Mouse (Mus musculus) midbrain, embryonic 14.5 days (tissue): ENCODE data around the gene Klhl12. TPM values are rescaled to one million over a fixed set of nuclear protein-coding genes. Genes with fewer than 3 reads are reported as not detected.
A peak's percentile ranks its signal among the peaks of the same experiment; 100 is the strongest.

Experiments used
- ATAC-seq: fragments of 200-750 bp; cut with Nextera tagmentation; 2 replicates; pipeline ENCODE4 v1.8.0; 2017; ENCODE audit warnings: moderate number of reproducible peaks, moderate library complexity; ENCODE audit not compliant: low FRiP score, low TSS enrichment
- DNase-seq: peaks from one replicate; pipeline ENCODE4 v3.0.0-alpha.2; 2015
- H3K27ac ChIP-seq: fragments of 300-500 bp; sonication (generic); replicated peaks from 2 replicates; pipeline ENCODE4 v1.5.1; 2014; ENCODE audit warnings: mild to moderate bottlenecking, low read depth, low read length, moderate library complexity
- H3K27me3 ChIP-seq: fragments of 300-500 bp; sonication (generic); 2 replicates; pipeline ENCODE4 v1.6.1; 2014; ENCODE audit warnings: low read length, control low read depth, mixed read lengths; ENCODE audit not compliant: control insufficient read depth, insufficient read depth
- H3K36me3 ChIP-seq: fragments of 300-500 bp; sonication (generic); 2 replicates; pipeline ENCODE4 v1.6.1; 2014; ENCODE audit warnings: low read length, control low read depth; ENCODE audit not compliant: control insufficient read depth, insufficient read depth
- H3K4me1 ChIP-seq: fragments of 300-500 bp; sonication (generic); 2 replicates; pipeline ENCODE4 v1.6.1; 2014; ENCODE audit warnings: mild to moderate bottlenecking, antibody characterized with exemption, low read length, control low read depth; ENCODE audit not compliant: control insufficient read depth, insufficient read depth
- H3K4me2 ChIP-seq: fragments of 300-500 bp; sonication (generic); 2 replicates; pipeline ENCODE4 v1.6.1; 2014; ENCODE audit warnings: mild to moderate bottlenecking, low read length, moderate library complexity
- H3K4me3 ChIP-seq: fragments of 300-500 bp; sonication (generic); replicated peaks from 2 replicates; pipeline ENCODE4 v1.5.1; 2014; ENCODE audit warnings: low read depth, low read length
- H3K9ac ChIP-seq: fragments of 300-500 bp; sonication (generic); replicated peaks from 2 replicates; pipeline ENCODE4 v1.6.1; 2014; ENCODE audit warnings: mild to moderate bottlenecking, low read length, moderate library complexity
- H3K9me3 ChIP-seq: fragments of 300-500 bp; sonication (generic); 2 replicates; pipeline ENCODE4 v1.6.1; 2016; ENCODE audit warnings: low read length, control low read depth, mixed read lengths; ENCODE audit not compliant: control insufficient read depth
- WGBS: fragments of 180-500 bp; shearing (Covaris S2); extraction: QIAGEN DNeasy Blood & Tissue Kit; methylation state at CpG from one replicate; pipeline ENCODE4 v1.1.7; 2014; 5-methylcytosine and 5-hydroxymethylcytosine counted together
- polyA plus RNA-seq: library from polyadenylated mRNA; unstranded; fragments of >200 nt; fragmentation: Nextera tagmentation; extraction: Ambion mirVana; gene quantifications from 2 replicates; pipeline ENCODE4 v1.2.1, GENCODE M21; 2014

Gene Klhl12
- polyA plus RNA-seq, 1 experiment from 2014 or later, result 34.4 TPM

DNA sequence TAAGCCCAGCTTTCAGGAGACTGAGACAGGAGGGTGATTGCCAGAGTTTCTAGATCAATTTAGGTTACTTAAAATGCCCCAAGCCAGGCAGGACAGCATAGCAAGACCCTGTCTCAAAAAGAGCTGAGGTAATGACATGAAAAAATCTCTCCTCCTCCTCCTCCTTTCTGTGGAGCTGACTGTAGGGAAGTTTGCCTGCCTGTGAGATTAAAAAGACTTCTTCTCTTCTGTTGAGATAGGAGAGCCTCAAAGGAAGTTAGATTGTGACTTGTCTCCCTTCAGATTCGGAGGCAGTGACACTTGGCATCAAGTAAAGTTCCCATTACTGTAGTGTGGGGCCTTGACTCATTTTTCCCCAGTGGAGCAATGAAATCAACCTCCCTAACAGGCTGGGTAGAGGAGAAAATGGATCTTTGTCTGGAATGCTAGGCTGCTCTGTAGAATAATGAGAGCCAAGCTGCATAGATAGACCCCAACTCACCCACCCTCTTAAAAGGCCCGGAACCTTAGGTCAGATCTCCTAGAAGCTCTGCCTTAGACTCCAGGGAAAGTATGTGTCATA, 36.8 kb upstream of the Klhl12 start:
- no peaks in the 10 kb centered on the region for H3K27me3 ChIP-seq
- H3K9me3 ChIP-seq, result no peaks in the 10 kb centered on the region
- H3K27ac ChIP-seq, result no peak overlapping the region
- no peak overlapping the region for H3K9ac ChIP-seq
- peaks cover 10% of the 10 kb centered on the region for H3K36me3 ChIP-seq
- WGBS, result 87% methylated on average over 2 of the region's 2 CpGs
- ATAC-seq (no peak), DNase-seq (no peak)
- H3K4me2 ChIP-seq, result no peak overlapping the region
- H3K4me3 ChIP-seq, result no peak overlapping the region
- H3K4me1 ChIP-seq, result peaks cover 25% of the 10 kb centered on the region

DNA sequence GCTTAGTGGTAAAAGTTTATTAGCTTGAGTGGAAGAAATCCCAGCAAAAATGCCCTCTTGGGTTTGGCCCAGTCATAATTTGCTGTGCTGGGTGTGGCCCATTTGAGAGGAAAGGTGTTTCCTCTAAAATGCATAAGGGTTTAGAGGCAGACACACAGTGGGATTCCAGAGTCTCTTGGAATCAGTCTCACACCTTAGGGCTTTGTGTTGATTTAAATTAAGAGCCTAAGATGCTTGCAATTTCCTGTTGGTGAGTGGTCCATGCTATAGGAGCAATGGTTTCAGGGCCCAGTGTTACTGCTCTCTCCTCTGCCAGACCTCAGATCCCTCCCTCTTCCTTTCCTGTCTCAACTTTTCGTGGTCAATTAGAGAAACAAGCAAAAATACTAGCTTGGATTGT, 36.2 kb upstream of the Klhl12 start:
- peaks cover 24% of the 10 kb centered on the region for H3K4me1 ChIP-seq
- WGBS, result 90% methylated on average over 1 of the region's 1 CpGs
- no peaks in the 10 kb centered on the region for H3K27me3 ChIP-seq
- H3K9ac ChIP-seq, result no peak overlapping the region
- no peak overlapping the region for H3K4me2 ChIP-seq
- H3K9me3 ChIP-seq, result no peaks in the 10 kb centered on the region
- peaks cover 17% of the 10 kb centered on the region for H3K36me3 ChIP-seq
- no peak overlapping the region for H3K27ac ChIP-seq
- H3K4me3 ChIP-seq, result no peak overlapping the region
- ATAC-seq (no peak), DNase-seq (no peak)

DNA sequence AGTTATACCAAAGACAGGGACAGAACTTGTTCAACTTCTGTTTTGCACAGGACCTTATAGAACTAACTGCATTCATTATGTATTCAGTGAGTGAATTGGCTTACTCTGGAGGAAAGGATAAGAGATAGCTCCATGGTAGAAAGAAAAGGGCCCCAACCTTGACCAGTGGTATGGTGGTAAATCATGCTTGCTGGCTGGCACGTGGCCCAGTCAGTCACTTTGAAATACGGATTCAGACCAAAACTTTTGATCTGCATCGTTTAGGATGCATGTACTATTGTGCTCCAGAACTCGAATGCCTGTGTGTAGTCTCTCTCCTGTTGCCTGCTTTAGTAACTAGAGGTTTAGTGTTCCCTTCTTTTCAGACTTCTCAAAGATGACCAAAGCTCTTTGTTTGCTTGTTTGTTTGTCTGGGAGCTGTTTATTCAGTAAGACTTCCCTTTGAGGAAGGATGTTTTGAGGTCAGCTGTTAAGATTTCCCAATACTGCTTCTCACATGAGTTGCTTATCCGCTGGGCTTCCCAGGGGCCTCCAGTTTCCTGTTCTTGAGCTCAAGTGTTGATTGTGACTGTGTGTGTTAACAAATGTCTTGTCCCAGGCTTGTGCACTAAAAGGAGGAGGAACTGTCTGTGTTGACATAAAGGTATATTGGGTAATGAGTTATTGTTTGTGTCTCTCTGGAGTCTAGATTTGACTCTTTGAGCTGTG, 35.4 kb upstream of the Klhl12 start:
- Histone ChIP-seq H3K4me3 (no peak overlapping the region), H3K27ac (no peak overlapping the region), H3K9ac (no peak overlapping the region), H3K9me3 (no peaks in the 10 kb centered on the region), H3K4me2 (no peak overlapping the region), H3K36me3 (peaks cover 25% of the 10 kb centered on the region), H3K4me1 (peaks cover 17% of the 10 kb centered on the region), H3K27me3 (no peaks in the 10 kb centered on the region)
- 68% methylated on average over 5 of the region's 5 CpGs for WGBS
- no peak for ATAC-seq
- no peak for DNase-seq

DNA sequence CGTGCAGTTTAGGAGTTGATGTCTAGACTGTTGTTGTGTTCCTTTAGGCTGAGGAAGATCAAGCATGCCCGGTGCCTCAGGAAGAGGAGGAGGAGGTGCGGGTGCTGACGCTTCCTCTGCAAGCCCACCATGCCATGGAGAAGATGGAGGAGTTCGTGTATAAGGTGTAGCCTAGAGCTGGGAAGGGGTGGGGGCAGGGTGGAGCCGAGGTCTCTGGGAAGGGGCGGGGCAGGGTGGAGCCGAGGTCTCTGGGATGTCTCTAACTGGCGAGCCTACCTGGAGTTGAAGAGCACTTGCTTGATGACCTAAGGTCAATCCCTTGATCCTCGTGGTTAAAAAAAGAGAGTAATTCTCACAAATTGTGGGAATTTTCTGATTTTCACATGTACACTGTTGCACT, 31.4 kb upstream of the Klhl12 start:
- ATAC-seq (no peak), DNase-seq (no peak)
- H3K4me1 ChIP-seq, result 0 out of 2 replicates have a peak, but pooled peaks cover 8% of the 10 kb centered on the region
- no peak overlapping the region for H3K4me3 ChIP-seq
- no peaks in the 10 kb centered on the region for H3K9me3 ChIP-seq
- no peak overlapping the region for H3K27ac ChIP-seq
- no peak overlapping the region for H3K4me2 ChIP-seq
- H3K9ac ChIP-seq, result no peak overlapping the region
- no peaks in the 10 kb centered on the region for H3K27me3 ChIP-seq
- peaks cover 62% of the 10 kb centered on the region for H3K36me3 ChIP-seq
- 84% methylated on average over 10 of the region's 10 CpGs for WGBS

DNA sequence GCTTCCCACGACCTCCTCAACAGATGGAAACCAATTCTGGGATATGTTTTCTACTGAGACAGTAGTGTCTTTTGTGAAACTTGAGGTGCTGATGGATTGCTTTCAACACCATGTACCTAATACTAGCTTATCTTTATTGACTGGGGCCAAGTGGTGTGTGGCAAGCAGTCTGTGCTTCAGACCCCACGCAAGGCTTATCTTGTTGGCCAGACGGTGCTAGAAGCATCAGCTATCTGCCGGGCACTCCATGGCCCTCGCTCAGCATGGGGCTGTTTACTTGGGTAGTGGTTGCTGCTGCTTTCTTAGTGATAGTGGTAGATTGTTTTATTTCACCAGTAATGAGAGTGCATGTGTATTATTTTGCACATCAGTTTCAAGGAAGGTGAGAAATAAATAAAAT, 29.0 kb upstream of the Klhl12 start:
- Histone ChIP-seq H3K9ac (no peak overlapping the region), H3K4me2 (no peak overlapping the region), H3K27ac (no peak overlapping the region), H3K4me1 (no peaks in the 10 kb centered on the region), H3K36me3 (peaks cover 82% of the 10 kb centered on the region), H3K9me3 (no peaks in the 10 kb centered on the region), H3K27me3 (no peaks in the 10 kb centered on the region), H3K4me3 (no peak overlapping the region)
- no peak for DNase-seq
- no peak for ATAC-seq
- WGBS, result 94% methylated on average over 5 of the region's 5 CpGs

DNA sequence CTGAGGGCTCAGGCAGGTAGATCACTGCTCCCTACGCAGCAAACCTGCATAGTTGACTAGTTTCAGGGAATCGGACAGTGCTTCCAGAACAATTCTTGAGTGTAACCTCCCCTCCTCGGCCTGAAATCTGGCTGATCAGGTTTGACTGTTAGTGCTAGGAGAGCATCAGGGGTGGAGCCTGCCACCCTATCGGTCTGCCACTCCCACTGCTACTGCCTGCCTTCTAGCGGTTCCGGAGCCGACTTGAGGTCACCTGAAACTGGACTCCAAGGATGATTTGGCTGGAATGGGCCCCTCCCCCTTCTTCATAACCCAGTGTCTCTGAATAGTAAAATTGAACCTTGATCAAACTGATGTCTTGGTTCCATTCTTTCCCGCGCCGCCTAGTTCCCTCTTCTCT, 22.3 kb upstream of the Klhl12 start:
- H3K36me3 ChIP-seq, result peaks cover 53% of the 10 kb centered on the region
- 87% methylated on average over 10 of the region's 10 CpGs for WGBS

DNA sequence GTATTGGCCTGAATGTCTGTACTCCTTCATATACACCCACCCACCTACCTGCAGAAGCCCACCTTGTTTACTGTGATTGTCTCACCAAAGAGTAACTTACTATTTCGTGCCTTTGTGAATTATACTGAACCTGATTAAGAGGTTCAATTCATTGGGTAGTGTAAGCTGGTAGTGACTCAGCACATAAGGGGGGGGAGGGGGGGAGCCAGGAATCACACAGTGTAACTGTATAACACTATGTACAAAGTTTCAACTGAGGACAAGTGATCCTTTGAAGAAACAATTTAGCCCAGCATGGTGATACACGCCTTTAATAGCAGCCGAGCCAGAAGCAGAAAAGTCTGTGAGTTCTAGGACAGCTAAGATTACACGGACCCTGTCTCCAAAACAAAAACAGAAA, 21.9 kb upstream of the Klhl12 start:
- Histone ChIP-seq H3K27ac (no peak overlapping the region), H3K4me1 (no peaks in the 10 kb centered on the region), H3K9ac (no peak overlapping the region), H3K4me3 (no peak overlapping the region), H3K36me3 (peaks cover 49% of the 10 kb centered on the region), H3K27me3 (no peaks in the 10 kb centered on the region), H3K9me3 (no peaks in the 10 kb centered on the region), H3K4me2 (no peak overlapping the region)
- ATAC-seq, result no peak
- 90% methylated on average over 4 of the region's 4 CpGs for WGBS
- no peak for DNase-seq

More for the DNA sequence above, 22.3 kb upstream of the Klhl12 start:
- no peaks in the 10 kb centered on the region for H3K4me1 ChIP-seq
- H3K9me3 ChIP-seq, result no peaks in the 10 kb centered on the region
- no peak overlapping the region for H3K4me2 ChIP-seq
- ATAC-seq (no peak), DNase-seq (no peak)
- no peak overlapping the region for H3K4me3 ChIP-seq
- no peak overlapping the region for H3K27ac ChIP-seq
- no peak overlapping the region for H3K9ac ChIP-seq
- H3K27me3 ChIP-seq, result no peaks in the 10 kb centered on the region

DNA sequence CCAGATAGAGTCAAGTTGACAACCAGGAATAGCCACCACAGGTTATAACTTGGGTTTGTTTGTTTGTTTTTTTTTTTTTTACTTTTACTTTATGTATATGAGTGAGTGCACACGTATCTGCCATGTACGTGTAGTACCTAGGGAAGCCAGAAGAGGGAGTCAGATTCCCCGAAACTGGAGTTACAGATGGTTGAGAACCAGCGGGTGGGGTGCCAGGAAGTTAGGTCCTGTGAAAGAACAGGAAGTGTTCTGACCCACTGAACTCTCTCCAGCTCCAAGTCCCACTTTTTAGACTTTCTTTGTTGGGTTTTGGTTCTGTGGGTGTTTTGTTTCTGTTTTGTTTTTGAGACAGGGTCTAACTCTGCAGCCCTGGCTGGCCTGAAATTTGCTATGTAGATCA, 19.9 kb upstream of the Klhl12 start:
- Histone ChIP-seq H3K36me3 (peaks cover 31% of the 10 kb centered on the region), H3K27ac (no peak overlapping the region), H3K4me2 (no peak overlapping the region), H3K4me1 (no peaks in the 10 kb centered on the region), H3K9me3 (no peaks in the 10 kb centered on the region), H3K27me3 (no peaks in the 10 kb centered on the region), H3K9ac (no peak overlapping the region), H3K4me3 (no peak overlapping the region)
- ATAC-seq (no peak), DNase-seq (peak; percentile 18)
- 28% methylated on average over 4 of the region's 4 CpGs for WGBS

DNA sequence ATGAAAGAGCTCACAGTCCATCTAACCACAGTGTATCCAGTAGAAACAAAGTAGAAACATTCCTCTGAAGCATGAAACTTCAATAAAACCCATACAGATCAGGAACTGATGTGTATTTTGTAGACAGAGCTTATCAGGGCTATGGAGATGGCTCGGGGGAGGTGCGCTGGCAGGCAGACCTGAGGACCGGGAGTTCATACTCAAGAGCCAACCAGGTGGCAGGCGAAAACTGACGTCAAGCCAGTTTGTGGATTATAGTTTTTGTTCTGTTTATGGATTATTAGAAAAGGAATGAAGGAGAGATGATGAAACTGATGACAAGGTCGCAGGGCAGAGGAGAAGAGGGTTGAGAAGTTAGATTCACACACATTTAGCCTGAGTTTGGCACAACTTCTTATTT, 14.9 kb upstream of the Klhl12 start:
- H3K27ac ChIP-seq, result no peak overlapping the region
- no peaks in the 10 kb centered on the region for H3K36me3 ChIP-seq
- no peak for ATAC-seq
- no peaks in the 10 kb centered on the region for H3K4me1 ChIP-seq
- no peaks in the 10 kb centered on the region for H3K9me3 ChIP-seq
- no peak overlapping the region for H3K9ac ChIP-seq
- no peak overlapping the region for H3K4me3 ChIP-seq
- H3K4me2 ChIP-seq, result no peak overlapping the region
- DNase-seq, result no peak
- 92% methylated on average over 6 of the region's 6 CpGs for WGBS
- no peaks in the 10 kb centered on the region for H3K27me3 ChIP-seq
